Mouse (Mus musculus) cerebellum, adult 2 months (tissue): ENCODE results near the gene Gm12695. TPM values are rescaled to one million over a fixed set of nuclear protein-coding genes. Genes with fewer than 3 reads are reported as not detected.

ENCODE experiments used
- DNase-seq, 2 experiments: peaks; one replicate each; pipeline ENCODE4 v3.0.0; 2021
- H3K27ac ChIP-seq: fragments of 200-500 bp; 2 replicates; pipeline ENCODE4 v1.5.1; 2012; ENCODE audit warnings: low read length, control low read depth, inconsistent platforms; ENCODE audit not compliant: insufficient read depth
- H3K27me3 ChIP-seq: fragments of 200-500 bp; 2 replicates; pipeline ENCODE4 v1.6.1; 2012; ENCODE audit warnings: inconsistent platforms, mild to moderate bottlenecking, low read length, moderate library complexity; ENCODE audit not compliant: control insufficient read depth, insufficient read depth
- H3K4me1 ChIP-seq: fragments of 200-500 bp; 2 replicates; pipeline ENCODE4 v1.6.1; 2011; ENCODE audit warnings: low read length; ENCODE audit not compliant: control insufficient read depth, insufficient read depth
- H3K4me3 ChIP-seq: fragments of 200-500 bp; replicated peaks from 2 replicates; pipeline ENCODE3; 2011; ENCODE audit warnings: mild to moderate bottlenecking, low read depth, low read length, control low read depth; ENCODE audit not compliant: insufficient read depth
- CTCF ChIP-seq: fragments of 200-500 bp; IDR thresholded peaks from 2 replicates; pipeline ENCODE4 v1.5.1; 2011; ENCODE audit warnings: low read depth, mild to moderate bottlenecking, control low read depth, low read length, moderate library complexity, borderline replicate concordance; ENCODE audit not compliant: insufficient read depth
- POLR2A ChIP-seq: fragments of 200-500 bp; IDR thresholded peaks from 2 replicates; pipeline ENCODE4 v1.6.1; 2011; ENCODE audit warnings: low read length, control low read depth, borderline replicate concordance; ENCODE audit not compliant: insufficient read depth
- WGBS: fragments of 180-500 bp; shearing (Covaris S2); methylation state at CpG from one replicate; pipeline ENCODE4 v1.1.7; 2018; 5-methylcytosine and 5-hydroxymethylcytosine counted together
- polyA plus RNA-seq: library from polyadenylated mRNA; depleted of rRNA; stranded (reverse); fragments of >200 nt; gene quantifications from 2 replicates; pipeline ENCODE4 v1.2.3, GENCODE M21; 2012

Gm12695 gene
- polyA plus RNA-seq, 1 experiment = not detected

DNA sequence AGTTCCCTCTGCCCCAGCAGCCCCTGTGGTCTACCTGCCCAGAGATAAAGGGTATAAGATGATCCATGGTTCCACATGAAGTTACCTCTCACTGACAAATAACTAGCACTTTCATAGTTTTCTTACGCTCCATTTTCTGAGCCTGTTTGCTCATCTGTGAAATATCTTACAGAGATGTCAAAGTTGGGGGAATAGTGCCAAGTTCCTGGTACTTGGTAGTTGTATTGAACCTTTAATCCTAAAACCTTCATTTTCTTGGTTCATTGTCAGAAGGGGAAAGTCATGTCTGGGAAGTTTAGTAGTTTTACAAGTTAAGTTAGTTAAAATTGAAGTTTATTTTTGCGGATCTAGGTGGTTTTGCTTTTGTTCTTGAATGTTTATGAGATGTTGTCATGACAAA lies 62.7 kb downstream of the Gm12695 start:
- no peak for TF ChIP-seq POLR2A
- TF ChIP-seq CTCF = no peak
- H3K27ac ChIP-seq = no peak overlapping the region
- no peak for DNase-seq
- no peak overlapping the region for H3K4me3 ChIP-seq
- no peaks in the 10 kb centered on the region for H3K27me3 ChIP-seq
- H3K4me1 ChIP-seq = peaks cover 3% of the 10 kb centered on the region; the same call in 1 of the 2 replicates
- 75% methylated on average over 2 of the region's 2 CpGs for WGBS

DNA sequence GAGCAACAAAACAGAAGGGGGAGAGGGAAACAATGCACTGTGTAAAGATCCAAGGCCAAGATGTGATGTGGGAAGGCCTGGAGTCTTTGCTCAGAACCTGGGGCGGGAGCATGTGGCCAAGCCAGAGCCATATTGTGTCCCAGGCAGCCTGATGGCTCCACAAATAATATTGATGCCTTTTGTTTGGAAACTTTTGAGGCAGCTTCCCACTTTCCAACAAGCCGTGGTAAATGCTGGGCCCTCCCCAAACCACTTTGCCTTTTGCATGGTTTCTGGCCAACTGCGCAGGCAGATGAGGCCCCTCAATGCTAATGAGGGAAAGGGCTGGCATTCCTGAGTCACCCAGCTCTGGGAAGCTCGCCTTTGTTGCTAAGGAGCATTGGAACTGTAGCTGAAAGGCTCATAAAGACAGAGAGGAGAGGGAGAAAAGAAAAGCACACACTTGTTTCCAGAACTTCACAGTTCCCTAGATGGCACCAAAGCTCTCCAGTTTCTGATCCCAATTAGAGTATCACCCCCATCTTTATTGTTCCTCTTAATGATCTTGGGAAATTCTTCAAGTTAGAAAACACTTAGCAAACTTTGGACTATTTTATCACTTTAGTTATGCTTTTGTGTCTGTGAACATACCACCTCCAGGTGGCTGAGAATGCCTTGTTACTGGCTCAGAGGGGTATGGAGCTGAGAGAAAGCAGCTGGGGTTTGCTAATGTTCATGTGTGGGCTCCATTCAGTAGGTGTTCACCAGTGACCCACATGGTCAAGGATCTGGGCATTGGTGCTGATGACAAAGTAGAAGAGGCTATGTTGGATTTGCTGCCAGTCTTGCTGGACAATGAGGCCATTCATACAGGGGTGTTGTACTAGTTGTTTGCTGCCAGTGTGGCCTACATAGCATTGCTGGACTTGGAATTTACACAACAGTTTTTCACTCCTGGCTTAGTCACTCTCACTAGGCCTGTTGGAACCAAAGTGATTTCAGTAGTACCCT lies 65.7 kb downstream of the Gm12695 start:
- peak in 1 of 2 experiments; percentile 34 for DNase-seq
- 68% methylated on average over 4 of the region's 4 CpGs for WGBS
- H3K4me3 ChIP-seq = no peak overlapping the region
- TF ChIP-seq CTCF = no peak
- TF ChIP-seq POLR2A = no peak
- H3K4me1 ChIP-seq = peaks cover 3% of the 10 kb centered on the region; the same call in 1 of the 2 replicates
- H3K27me3 ChIP-seq = no peaks in the 10 kb centered on the region
- H3K27ac ChIP-seq = no peak overlapping the region

DNA sequence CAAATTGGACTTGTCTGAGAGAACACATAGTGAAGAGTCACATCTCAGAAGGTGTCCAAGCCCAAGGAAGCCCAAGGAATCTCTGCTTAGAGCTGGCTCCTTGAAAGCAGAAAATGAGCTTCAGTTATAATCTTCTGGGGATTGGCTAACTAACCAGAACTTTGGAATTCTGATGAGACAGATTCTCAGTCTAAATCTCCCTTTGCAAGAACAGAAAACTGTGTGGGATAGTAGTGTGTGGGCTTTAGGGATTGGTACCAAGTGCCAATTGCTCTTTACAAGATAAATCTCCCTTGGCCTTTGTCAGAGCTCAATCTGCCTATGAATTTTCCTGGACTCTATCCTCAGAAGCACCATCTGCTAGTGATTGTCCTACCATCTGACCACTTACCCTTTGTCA lies 66.5 kb downstream of the Gm12695 start:
- Histone ChIP-seq H3K27ac (no peak overlapping the region), H3K4me3 (no peak overlapping the region), H3K4me1 (peaks cover 3% of the 10 kb centered on the region; the same call in 1 of the 2 replicates), H3K27me3 (no peaks in the 10 kb centered on the region)
- no peak for TF ChIP-seq CTCF
- TF ChIP-seq POLR2A = no peak
- no peak for DNase-seq

- H3K27ac ChIP-seq = no peak overlapping the region
- DNase-seq = peak; percentile 46 to 52
- 49% methylated on average over 2 of the region's 2 CpGs for WGBS
- no peak overlapping the region for H3K4me3 ChIP-seq
- no peak for TF ChIP-seq POLR2A
- TF ChIP-seq CTCF = peak; percentile 39; the same call in 1 of the 2 replicates
- H3K4me1 ChIP-seq = no peaks in the 10 kb centered on the region
- no peaks in the 10 kb centered on the region for H3K27me3 ChIP-seq
Measured at GRCm38 (mm10) chr4:96705281-96705951, 79.6 kb downstream of the Gm12695 start.

GRCm38 (mm10) chr4:96698218-96698561 lies 86.8 kb downstream of the Gm12695 start:
- TF ChIP-seq CTCF (no peak), POLR2A (no peak)
- 61% methylated on average over 5 of the region's 5 CpGs for WGBS
- Histone ChIP-seq H3K27ac (no peak overlapping the region), H3K4me1 (no peaks in the 10 kb centered on the region), H3K4me3 (no peak overlapping the region), H3K27me3 (no peaks in the 10 kb centered on the region; the same call in 1 of the 2 replicates)
- no peak for DNase-seq

GRCm38 (mm10) chr4:96697511-96698217 lies 87.3 kb downstream of the Gm12695 start:
- H3K4me3 ChIP-seq = no peak overlapping the region
- 54% methylated on average over 15 of the region's 15 CpGs for WGBS
- no peak overlapping the region for H3K27ac ChIP-seq

DNA sequence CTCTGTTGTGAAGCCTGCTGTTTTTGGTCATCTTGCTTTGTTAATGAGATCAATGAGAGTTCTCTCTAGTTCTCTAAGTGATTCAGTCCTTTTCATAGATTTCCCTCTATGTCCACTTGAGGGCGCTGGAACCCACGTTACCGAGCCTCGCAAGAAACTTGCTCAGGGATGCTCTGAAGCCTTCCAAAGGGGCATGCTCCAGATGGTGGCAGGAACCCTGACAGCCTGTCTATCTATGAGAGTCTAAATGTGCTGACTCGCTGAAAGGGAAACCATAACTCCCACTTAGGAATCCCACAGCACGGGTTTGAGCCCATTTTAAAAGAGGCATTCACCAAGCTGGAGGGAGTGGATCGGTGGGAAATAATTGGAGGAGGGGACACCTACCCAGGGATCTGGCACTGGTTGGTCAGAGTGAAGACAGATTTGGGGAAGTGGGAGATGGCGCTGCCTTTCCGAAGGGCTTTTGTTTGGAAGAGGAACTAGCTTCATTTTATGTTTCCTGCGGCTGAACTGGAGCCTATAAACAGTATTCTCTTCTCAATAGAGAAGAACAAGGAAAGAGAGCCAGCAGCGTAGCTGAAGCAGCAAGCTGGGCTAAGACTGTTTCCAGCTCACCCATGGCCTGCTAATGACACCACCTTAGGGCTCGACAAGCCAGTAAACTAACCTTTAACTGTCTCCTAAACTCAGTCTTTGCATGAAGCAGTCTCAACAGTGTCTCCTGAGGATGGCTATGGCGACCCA lies 88.2 kb downstream of the Gm12695 start:
- TF ChIP-seq CTCF (peak; percentile 74), POLR2A (no peak)
- WGBS = 14% methylated on average over 13 of the region's 13 CpGs
- Histone ChIP-seq H3K4me1 (no peaks in the 10 kb centered on the region), H3K27me3 (no peaks in the 10 kb centered on the region; the same call in 1 of the 2 replicates), H3K27ac (no peak overlapping the region), H3K4me3 (no peak overlapping the region)
- DNase-seq = peak; percentile 64 to 74

More at GRCm38 (mm10) chr4:96697511-96698217, 87.3 kb downstream of the Gm12695 start:
- TF ChIP-seq CTCF (no peak), POLR2A (no peak)
- DNase-seq = no peak
- Histone ChIP-seq H3K4me1 (no peaks in the 10 kb centered on the region), H3K27me3 (no peaks in the 10 kb centered on the region; the same call in 1 of the 2 replicates)
